Mouse (Mus musculus) lung, embryonic 15.5 days (tissue): ENCODE data around the gene Trim63. TPM values are rescaled to one million over a fixed set of nuclear protein-coding genes. Genes with fewer than 3 reads are reported as not detected.

ENCODE experiments used
- ATAC-seq: fragments of 200-750 bp; cut with Nextera tagmentation; 2 replicates; pipeline ENCODE4 v1.8.0; 2017; ENCODE audit warnings: moderate number of reproducible peaks, borderline replicate concordance; ENCODE audit not compliant: low FRiP score, low TSS enrichment; ENCODE audit errors: extremely low read depth
- H3K27ac ChIP-seq: fragments of 300-500 bp; sonication (generic); 2 replicates; pipeline ENCODE4 v1.5.1; 2015; ENCODE audit warnings: moderate library complexity, mild to moderate bottlenecking, inconsistent platforms
- H3K27me3 ChIP-seq: fragments of 300-500 bp; sonication (generic); 2 replicates; pipeline ENCODE4 v1.6.1; 2015; ENCODE audit warnings: inconsistent platforms
- H3K36me3 ChIP-seq: fragments of 300-500 bp; sonication (generic); 2 replicates; pipeline ENCODE4 v1.6.1; 2015; ENCODE audit warnings: inconsistent platforms
- H3K4me1 ChIP-seq: fragments of 300-500 bp; sonication (generic); 2 replicates; pipeline ENCODE4 v1.6.1; 2015; ENCODE audit warnings: inconsistent platforms
- H3K4me2 ChIP-seq: fragments of 300-500 bp; sonication (generic); 2 replicates; pipeline ENCODE4 v1.6.1; 2015; ENCODE audit warnings: inconsistent platforms, mild to moderate bottlenecking, moderate library complexity
- H3K4me3 ChIP-seq: fragments of 300-500 bp; sonication (generic); 2 replicates; pipeline ENCODE4 v1.5.1; 2015; ENCODE audit warnings: mild to moderate bottlenecking, inconsistent platforms
- H3K9ac ChIP-seq: fragments of 300-500 bp; sonication (generic); 2 replicates; pipeline ENCODE4 v1.6.1; 2015; ENCODE audit warnings: inconsistent platforms
- H3K9me3 ChIP-seq: fragments of 300-500 bp; sonication (generic); 2 replicates; pipeline ENCODE4 v1.6.1; 2016; ENCODE audit warnings: inconsistent platforms
- WGBS: fragments of 180-500 bp; shearing (Covaris S2); methylation state at CpG from one replicate; pipeline ENCODE4 v1.1.7; 2015; 5-methylcytosine and 5-hydroxymethylcytosine counted together
- polyA plus RNA-seq: library from polyadenylated mRNA; unstranded; fragments of >200 nt; fragmentation: Nextera tagmentation; extraction: Ambion mirVana; gene quantifications from 2 replicates; pipeline ENCODE4 v1.2.1, GENCODE M21; 2015

Trim63 gene
- polyA plus RNA-seq, 1 experiment from 2014 or later = 4.3 TPM

- WGBS = 77% methylated on average over 6 of the region's 6 CpGs
- Histone ChIP-seq H3K27ac (no peak overlapping the region), H3K9ac (no peak overlapping the region), H3K36me3 (no peaks in the 10 kb centered on the region), H3K4me3 (no peak overlapping the region), H3K9me3 (no peaks in the 10 kb centered on the region), H3K4me2 (no peak overlapping the region), H3K27me3 (peaks cover 4% of the 10 kb centered on the region; the same call in 1 of the 2 replicates), H3K4me1 (peaks cover 32% of the 10 kb centered on the region)
- ATAC-seq = no peak
These were observed 44.7 kb downstream of the Trim63 start for GRCm38 (mm10) chr4:134359649-134360048.

DNA sequence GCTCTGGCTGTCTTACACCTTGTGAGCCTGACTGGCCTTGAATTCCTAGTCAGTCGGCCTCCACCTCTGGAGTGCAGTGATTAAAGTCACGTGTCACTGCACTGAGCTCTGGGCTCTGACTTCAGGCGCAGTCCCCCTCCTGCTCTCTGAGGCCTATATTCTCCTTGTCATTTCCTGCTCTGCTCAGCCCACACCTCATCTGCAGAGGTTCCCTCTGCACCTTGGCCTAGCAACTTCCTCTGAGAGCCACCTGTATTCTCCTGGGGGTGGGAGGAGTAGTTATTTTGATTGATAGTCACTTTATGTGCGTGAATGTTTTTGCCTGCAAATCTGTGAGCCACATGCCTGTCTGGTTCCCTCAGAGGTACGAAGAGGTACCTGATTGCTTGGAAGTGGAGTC is 46.3 kb downstream of the Trim63 start:
- Histone ChIP-seq H3K9me3 (no peaks in the 10 kb centered on the region), H3K36me3 (no peaks in the 10 kb centered on the region), H3K4me2 (no peak overlapping the region), H3K27ac (no peak overlapping the region), H3K4me3 (no peak overlapping the region), H3K27me3 (peaks cover 9% of the 10 kb centered on the region; the same call in 1 of the 2 replicates), H3K9ac (no peak overlapping the region), H3K4me1 (peaks cover 20% of the 10 kb centered on the region)
- 28% methylated on average over 5 of the region's 5 CpGs for WGBS
- no peak for ATAC-seq

- 66% methylated on average over 9 of the region's 9 CpGs for WGBS
- no peak overlapping the region for H3K4me2 ChIP-seq
- ATAC-seq = no peak
These were observed 47.2 kb downstream of the Trim63 start for GRCm38 (mm10) chr4:134362124-134362523.

GRCm38 (mm10) chr4:134362586-134362985 is 47.7 kb downstream of the Trim63 start:
- no peak for ATAC-seq
- 19% methylated on average over 9 of the region's 9 CpGs for WGBS

More at GRCm38 (mm10) chr4:134362124-134362523, 47.2 kb downstream of the Trim63 start:
- peaks cover 9% of the 10 kb centered on the region; the same call in 1 of the 2 replicates for H3K27me3 ChIP-seq
- no peak overlapping the region for H3K27ac ChIP-seq
- no peaks in the 10 kb centered on the region for H3K9me3 ChIP-seq
- no peaks in the 10 kb centered on the region for H3K36me3 ChIP-seq
- H3K4me1 ChIP-seq = peaks cover 13% of the 10 kb centered on the region
- H3K4me3 ChIP-seq = no peak overlapping the region
- no peak overlapping the region for H3K9ac ChIP-seq

DNA sequence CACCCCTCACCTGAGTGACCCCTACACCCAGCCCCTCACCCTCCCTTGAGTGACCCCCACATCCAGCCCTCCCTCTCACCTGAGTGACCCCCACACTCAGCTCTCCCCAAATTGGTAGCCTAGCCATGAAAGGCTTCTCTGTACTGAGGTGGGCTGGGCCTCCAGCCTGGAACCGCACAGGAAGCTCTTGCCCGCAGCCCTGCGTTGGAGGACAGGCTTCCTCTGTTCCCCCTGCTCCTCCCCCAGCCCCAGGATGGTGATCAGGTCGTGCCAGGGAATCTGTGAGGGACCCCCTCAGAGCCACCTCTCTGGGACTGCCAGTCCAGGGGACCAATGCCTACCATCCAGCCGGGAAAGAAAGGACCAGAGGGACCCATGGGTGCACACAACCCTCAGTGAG is 50.4 kb downstream of the Trim63 start:
- 23% methylated on average over 5 of the region's 5 CpGs for WGBS

More at GRCm38 (mm10) chr4:134362586-134362985, 47.7 kb downstream of the Trim63 start:
- H3K9ac ChIP-seq = no peak overlapping the region
- H3K4me1 ChIP-seq = peaks cover 8% of the 10 kb centered on the region
- H3K36me3 ChIP-seq = no peaks in the 10 kb centered on the region
- H3K27ac ChIP-seq = no peak overlapping the region
- peak overlapping the region; percentile 5; the same call in 1 of the 2 replicates for H3K4me2 ChIP-seq
- no peaks in the 10 kb centered on the region for H3K9me3 ChIP-seq
- no peak overlapping the region for H3K4me3 ChIP-seq
- peaks cover 9% of the 10 kb centered on the region; the same call in 1 of the 2 replicates for H3K27me3 ChIP-seq

DNA sequence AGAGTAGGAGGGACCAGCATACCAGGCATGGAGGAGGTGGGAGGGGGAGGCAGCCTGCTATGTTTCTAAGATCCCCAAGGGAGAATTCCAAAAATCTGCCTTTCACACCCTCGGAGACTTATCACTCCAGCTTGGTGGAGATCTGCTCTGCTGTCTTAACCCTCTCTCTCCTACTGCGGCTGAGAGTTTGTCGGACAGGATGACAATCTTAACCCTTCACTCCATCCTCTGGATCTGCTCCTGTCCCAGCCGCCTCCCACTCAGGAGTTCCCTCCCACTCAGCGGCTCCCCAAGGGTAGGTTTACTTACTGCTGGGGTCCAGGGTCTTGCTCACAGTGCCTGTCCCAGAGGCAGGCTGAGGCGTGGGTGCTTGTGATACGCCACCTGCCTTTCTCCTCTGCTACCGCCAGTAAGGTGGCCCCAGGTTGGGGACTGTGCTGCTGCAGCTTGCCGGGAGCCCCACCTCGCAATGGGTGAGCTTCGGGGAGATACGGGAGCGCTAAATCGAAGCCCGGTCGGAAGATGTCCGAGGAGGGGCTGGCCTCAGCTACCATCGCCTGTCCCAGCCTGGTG is 55.8 kb downstream of the Trim63 start:
- under 1% methylated on average over 18 of the region's 18 CpGs for WGBS
- Histone ChIP-seq H3K4me3 (peak overlapping the region; percentile 53), H3K36me3 (no peaks in the 10 kb centered on the region), H3K4me1 (peaks cover 26% of the 10 kb centered on the region), H3K4me2 (peak overlapping the region; percentile 97), H3K9me3 (no peaks in the 10 kb centered on the region), H3K9ac (peak overlapping the region; percentile 33; the same call in 1 of the 2 replicates), H3K27me3 (peaks cover 32% of the 10 kb centered on the region), H3K27ac (no peak overlapping the region)
- no peak for ATAC-seq

More for the DNA sequence above, 50.4 kb downstream of the Trim63 start:
- no peak for ATAC-seq
- peaks cover 16% of the 10 kb centered on the region for H3K27me3 ChIP-seq
- H3K4me3 ChIP-seq = no peak overlapping the region
- no peak overlapping the region for H3K27ac ChIP-seq
- no peak overlapping the region for H3K9ac ChIP-seq
- no peaks in the 10 kb centered on the region for H3K9me3 ChIP-seq
- H3K36me3 ChIP-seq = no peaks in the 10 kb centered on the region
- no peak overlapping the region for H3K4me2 ChIP-seq
- H3K4me1 ChIP-seq = peaks cover 8% of the 10 kb centered on the region

GRCm38 (mm10) chr4:134371316-134371855 is 56.5 kb downstream of the Trim63 start:
- under 1% methylated on average over 17 of the region's 17 CpGs for WGBS
- no peak overlapping the region for H3K27ac ChIP-seq
- H3K4me2 ChIP-seq = peak overlapping the region; percentile 97
- peaks cover 26% of the 10 kb centered on the region for H3K4me1 ChIP-seq
- peak overlapping the region; percentile 33; the same call in 1 of the 2 replicates for H3K9ac ChIP-seq
- H3K4me3 ChIP-seq = peak overlapping the region; percentile 53
- no peaks in the 10 kb centered on the region for H3K36me3 ChIP-seq
- no peak for ATAC-seq
- H3K27me3 ChIP-seq = peaks cover 32% of the 10 kb centered on the region
- no peaks in the 10 kb centered on the region for H3K9me3 ChIP-seq

GRCm38 (mm10) chr4:134372294-134372747 is 57.4 kb downstream of the Trim63 start:
- no peaks in the 10 kb centered on the region for H3K9me3 ChIP-seq
- H3K4me3 ChIP-seq = peak overlapping the region; percentile 53
- H3K27me3 ChIP-seq = peaks cover 32% of the 10 kb centered on the region
- peak overlapping the region; percentile 97 for H3K4me2 ChIP-seq
- ATAC-seq = peak; percentile 77
- no peaks in the 10 kb centered on the region for H3K36me3 ChIP-seq
- peaks cover 26% of the 10 kb centered on the region for H3K4me1 ChIP-seq
- WGBS = 0% methylated on average over 16 of the region's 16 CpGs
- H3K27ac ChIP-seq = no peak overlapping the region
- peak overlapping the region; percentile 31 for H3K9ac ChIP-seq

- WGBS = 80% methylated on average over 8 of the region's 8 CpGs
- H3K36me3 ChIP-seq = no peaks in the 10 kb centered on the region
- H3K4me2 ChIP-seq = no peak overlapping the region
- peaks cover 26% of the 10 kb centered on the region for H3K4me1 ChIP-seq
- H3K27ac ChIP-seq = no peak overlapping the region
- H3K9ac ChIP-seq = no peak overlapping the region
- no peak for ATAC-seq
- no peak overlapping the region for H3K4me3 ChIP-seq
- no peaks in the 10 kb centered on the region for H3K9me3 ChIP-seq
- H3K27me3 ChIP-seq = peaks cover 32% of the 10 kb centered on the region
These were observed 58.4 kb downstream of the Trim63 start for GRCm38 (mm10) chr4:134373295-134373694.

DNA sequence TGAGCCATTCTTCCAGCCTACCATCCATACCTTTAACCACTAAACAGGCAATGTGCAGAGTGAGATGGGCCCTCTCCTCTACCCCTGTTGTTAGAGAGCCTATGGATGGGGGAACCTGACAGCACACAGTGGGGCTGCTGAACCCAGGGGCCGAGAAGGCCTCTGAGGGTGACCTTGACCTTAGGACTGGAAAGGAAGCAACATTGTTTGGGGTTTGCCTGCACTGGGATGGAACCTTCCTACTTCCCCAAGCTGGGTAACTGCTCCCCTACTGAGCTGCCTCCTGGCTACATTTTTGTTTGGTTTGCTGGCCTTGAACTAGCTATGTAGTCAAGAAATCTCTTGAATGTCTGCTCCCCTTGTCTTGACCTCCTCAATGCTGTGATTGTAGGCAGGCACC is 59.4 kb downstream of the Trim63 start:
- no peak for ATAC-seq
- Histone ChIP-seq H3K4me1 (peaks cover 26% of the 10 kb centered on the region), H3K27ac (no peak overlapping the region), H3K4me3 (no peak overlapping the region), H3K4me2 (no peak overlapping the region), H3K9me3 (no peaks in the 10 kb centered on the region), H3K27me3 (peaks cover 31% of the 10 kb centered on the region), H3K9ac (no peak overlapping the region), H3K36me3 (no peaks in the 10 kb centered on the region)
- WGBS = 39% methylated on average over 1 of the region's 1 CpGs

DNA sequence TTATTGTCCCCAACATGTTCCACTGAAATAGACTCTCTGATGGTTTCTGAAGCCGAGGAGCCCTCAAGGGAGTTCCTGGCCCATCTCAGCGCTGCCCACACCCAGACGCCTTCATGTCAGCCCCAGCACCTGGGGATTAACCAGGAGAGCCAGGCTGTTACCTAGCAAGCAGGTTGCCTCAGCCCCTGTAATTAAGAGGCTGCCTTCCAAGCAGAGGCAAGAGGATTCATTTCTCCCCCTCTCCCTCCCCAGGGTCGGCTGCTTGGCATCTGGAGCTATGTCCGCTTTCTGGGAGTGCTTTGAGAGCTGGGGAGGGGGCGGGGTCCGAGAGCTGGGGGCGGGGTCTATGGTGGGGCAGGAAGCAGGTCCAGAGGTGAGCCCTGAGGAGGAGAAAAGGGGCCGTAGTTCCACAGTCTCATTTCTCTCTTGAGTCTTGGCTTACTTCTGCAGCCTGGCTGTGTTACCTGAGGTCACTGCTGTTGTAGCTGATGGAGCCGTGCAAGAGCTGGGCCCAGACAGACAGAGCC is 63.2 kb downstream of the Trim63 start:
- ATAC-seq = no peak
- Histone ChIP-seq H3K27ac (no peak overlapping the region), H3K4me2 (no peak overlapping the region), H3K27me3 (no peaks in the 10 kb centered on the region), H3K9me3 (no peaks in the 10 kb centered on the region), H3K9ac (no peak overlapping the region), H3K36me3 (no peaks in the 10 kb centered on the region), H3K4me1 (no peaks in the 10 kb centered on the region), H3K4me3 (no peak overlapping the region)
- 34% methylated on average over 10 of the region's 10 CpGs for WGBS
